Comparison of ENCODE assay signal across 8 mouse cellular contexts in genomic region chr2:91115578-91115970, GRCm38 (mm10). TPM values are rescaled to one million over a fixed set of nuclear protein-coding genes. Genes with fewer than 3 reads are reported as not detected.
A peak's percentile ranks its signal among the peaks of the same experiment; 100 is the strongest.
DNase-seq lines count a peak whose midpoint lies in the region; ATAC-seq and TF ChIP-seq lines count a peak whose summit lies in the region.

No protein-coding gene starts in this region.

- H3K4me2 ChIP-seq in heart, embryonic 15.5 days, result peak overlapping the region; percentile 78
- peak overlapping the region; percentile 91 for H3K4me2 ChIP-seq in intestine, embryonic 15.5 days (replicated peaks)
- peak overlapping the region; percentile 73 for H3K4me2 ChIP-seq in myocyte (ENCODE audit: low read depth)

- DNase-seq in heart, postnatal 25 days (ENCODE audit: low spot score), result no peak
- DNase-seq in embryonic facial prominence, embryonic 10.5 days (ENCODE audit: low spot score), result no peak
- DNase-seq in adipocyte (ENCODE audit: low spot score), result no peak
- no peak for DNase-seq in kidney, adult 11 months
- no peak for DNase-seq in ovary, postnatal 36 days (ENCODE audit: low spot score)

- H3K36me3 ChIP-seq in heart, embryonic 15.5 days, result 0 out of 2 replicates have a peak, but pooled peaks cover 3% of the 10 kb centered on the region
- H3K36me3 ChIP-seq in embryonic facial prominence, embryonic 10.5 days (replicated peaks), result no peaks in the 10 kb centered on the region
- no peaks in the 10 kb centered on the region for H3K36me3 ChIP-seq in intestine, embryonic 15.5 days
- no peaks in the 10 kb centered on the region for H3K36me3 ChIP-seq in myocyte (ENCODE audit: control insufficient read depth, insufficient read depth)

- no peaks in the 10 kb centered on the region for H3K27me3 ChIP-seq in heart, embryonic 15.5 days
- peaks cover 39% of the 10 kb centered on the region for H3K27me3 ChIP-seq in embryonic facial prominence, embryonic 10.5 days (replicated peaks; ENCODE audit: low read depth, poor library complexity, severe bottlenecking)
- no peaks in the 10 kb centered on the region for H3K27me3 ChIP-seq in intestine, embryonic 15.5 days (replicated peaks)
- peaks cover 26% of the 10 kb centered on the region for H3K27me3 ChIP-seq in myocyte (ENCODE audit: control insufficient read depth, insufficient read depth, insufficient read length)

- H3K9me3 ChIP-seq in heart, embryonic 15.5 days (replicated peaks), result no peaks in the 10 kb centered on the region
- no peaks in the 10 kb centered on the region for H3K9me3 ChIP-seq in embryonic facial prominence, embryonic 10.5 days
- H3K9me3 ChIP-seq in intestine, embryonic 15.5 days, result no peaks in the 10 kb centered on the region

- H3ac ChIP-seq in myocyte (ENCODE audit: control insufficient read depth, insufficient read length), result peak overlapping the region; percentile 31

- peak overlapping the region; percentile 22 for H3K27ac ChIP-seq in heart, embryonic 15.5 days
- H3K27ac ChIP-seq in embryonic facial prominence, embryonic 10.5 days (replicated peaks), result peak overlapping the region; percentile 81
- no peak overlapping the region for H3K27ac ChIP-seq in intestine, embryonic 15.5 days

- no peak for ATAC-seq in heart, embryonic 15.5 days (replicated peaks; ENCODE audit: insufficient number of reproducible peaks, insufficient read depth, low FRiP score, low read depth)
- ATAC-seq in intestine, embryonic 15.5 days, result no peak

- H3K4me3 ChIP-seq in heart, embryonic 15.5 days, result peak overlapping the region; percentile 47
- H3K4me3 ChIP-seq in embryonic facial prominence, embryonic 10.5 days, result peak overlapping the region; percentile 65
- peak overlapping the region; percentile 49 for H3K4me3 ChIP-seq in intestine, embryonic 15.5 days (replicated peaks)
- H3K4me3 ChIP-seq in myocyte, result no peak overlapping the region

- TF ChIP-seq POLR2A in myocyte (IDR thresholded peaks at IDR 0.05; ENCODE audit: insufficient read length, low read depth), result no peak

- intact Hi-C loops in heart, postnatal 25 days (cut with DNase I), result loop anchor here (1.0 to 5.0 kb wide), 3 partner anchors 79 to 367 kb away; no protein-coding TSS in a partner anchor

- no peaks in the 10 kb centered on the region for H3K79me2 ChIP-seq in myocyte (ENCODE audit: control insufficient read depth, insufficient read depth)

- H3K4me1 ChIP-seq in heart, embryonic 15.5 days (replicated peaks), result peaks cover 34% of the 10 kb centered on the region
- peaks cover 19% of the 10 kb centered on the region for H3K4me1 ChIP-seq in embryonic facial prominence, embryonic 10.5 days
- peaks cover 4% of the 10 kb centered on the region for H3K4me1 ChIP-seq in intestine, embryonic 15.5 days (replicated peaks)

- 17% methylated on average over 12 of the region's 12 CpGs for WGBS in heart, embryonic 15.5 days
- 39% methylated on average over 12 of the region's 12 CpGs for WGBS in embryonic facial prominence, embryonic 10.5 days
- 38% methylated on average over 12 of the region's 12 CpGs for WGBS in intestine, embryonic 15.5 days

- peak overlapping the region; percentile 59 for H3K9ac ChIP-seq in heart, embryonic 15.5 days
- H3K9ac ChIP-seq in intestine, embryonic 15.5 days, result peak overlapping the region; percentile 60

TF ChIP-seq in myocyte, 11 proteins besides CTCF, POLR2A, EP300 and RAD21:
- TF ChIP-seq MYOG (IDR thresholded peaks at IDR 0.05; ENCODE audit: control insufficient read depth in 1 of 3, insufficient read depth in 1 of 3, insufficient read length in 2 of 3, low read depth in 2 of 3) (no peak), CEBPB (IDR thresholded peaks at IDR 0.05; ENCODE audit: insufficient read depth, poor library complexity, severe bottlenecking) (no peak), MAX (IDR thresholded peaks at IDR 0.05; ENCODE audit: low read depth) (no peak), SRF (IDR thresholded peaks at IDR 0.05; ENCODE audit: control insufficient read depth, insufficient read length, low read depth) (no peak), POLR2AphosphoS2 (IDR thresholded peaks at IDR 0.05; ENCODE audit: insufficient read length, low read depth) (no peak)

RNA-seq across cellular contexts. Expression of gene Mybpc3, which starts 2.4 kb away (rescaled TPM):
- 909 and 937 TPM in 2 replicates for polyA plus RNA-seq in heart, embryonic 15.5 days (2015; fragmentation: Nextera tagmentation; extraction: Ambion mirVana)
- 1,000 to 10,000 TPM; 1,615 to 1,699 TPM for total RNA-seq in heart, postnatal 25 days (2021)
- 0.07 and 0.82 TPM in 2 replicates for polyA plus RNA-seq in embryonic facial prominence, embryonic 10.5 days (2016; fragmentation: Nextera tagmentation; extraction: Ambion mirVana)
- 0.05 and 0.06 TPM in 2 replicates for polyA plus RNA-seq in intestine, embryonic 15.5 days (2015; fragmentation: Nextera tagmentation; extraction: Ambion mirVana)
- polyA plus RNA-seq in myocyte (2012; fragmentation: generic; extraction: Trizol), result 0.05 TPM

RNA-seq across cellular contexts. Expression of gene Spi1, which starts 33.4 kb away (rescaled TPM):
- polyA plus RNA-seq in heart, embryonic 15.5 days (2015; fragmentation: Nextera tagmentation; extraction: Ambion mirVana), result 3.9 and 8.6 TPM in 2 replicates
- total RNA-seq in heart, postnatal 25 days (2021), result 1 to 10 TPM; 3.7 to 4.3 TPM
- polyA plus RNA-seq in embryonic facial prominence, embryonic 10.5 days (2016; fragmentation: Nextera tagmentation; extraction: Ambion mirVana), result 2.3 and 2.8 TPM in 2 replicates
- 7.9 and 8.9 TPM in 2 replicates for polyA plus RNA-seq in intestine, embryonic 15.5 days (2015; fragmentation: Nextera tagmentation; extraction: Ambion mirVana)
- 0.04 TPM for polyA plus RNA-seq in myocyte (2012; fragmentation: generic; extraction: Trizol)

RNA-seq across cellular contexts. Expression of gene Slc39a13, which starts 45.4 kb away (rescaled TPM):
- polyA plus RNA-seq in heart, embryonic 15.5 days (2015; fragmentation: Nextera tagmentation; extraction: Ambion mirVana), result 53.5 and 63.2 TPM in 2 replicates
- total RNA-seq in heart, postnatal 25 days (2021), result 10 to 100 TPM; 22.9 to 28.2 TPM
- 20.3 and 24.2 TPM in 2 replicates for polyA plus RNA-seq in embryonic facial prominence, embryonic 10.5 days (2016; fragmentation: Nextera tagmentation; extraction: Ambion mirVana)
- 26.5 and 32.4 TPM in 2 replicates for polyA plus RNA-seq in intestine, embryonic 15.5 days (2015; fragmentation: Nextera tagmentation; extraction: Ambion mirVana)
- polyA plus RNA-seq in myocyte (2012; fragmentation: generic; extraction: Trizol), result 41.1 TPM

Comparison
In these comparisons a context has a peak if more than half of its experiments do, and no peak if none do; other contexts are left out.
1. RNA of gene Mybpc3, which starts 2.4 kb away (polyA plus RNA-seq): 909 to 937 TPM in heart, embryonic 15.5 days; 0.07 to 0.82 TPM in embryonic facial prominence, embryonic 10.5 days, 0.05 to 0.06 TPM in intestine, embryonic 15.5 days and 0.05 TPM in myocyte (single experiment); every median in the first group is over 100 times any median in the second.
2. Peak in every context shown above with its lines, with median percentiles within 50 percentile points of each other: H3K4me2 ChIP-seq.